Mouse (Mus musculus) MEL (cell line): Measurements from ENCODE around the gene Nrl. TPM values are rescaled to one million over a fixed set of nuclear protein-coding genes. Genes with fewer than 3 reads are reported as not detected.

Source experiments
- DNase-seq: peaks from one replicate; pipeline ENCODE4 v3.0.0; 2011; ENCODE audit warnings: low read depth, low spot score
- H3K27ac ChIP-seq: 2 replicates; pipeline ENCODE4 v1.5.1; 2012; ENCODE audit warnings: low read depth, mild to moderate bottlenecking, control low read depth, low read length, moderate library complexity; ENCODE audit not compliant: control insufficient read depth
- H3K27me3 ChIP-seq, 2 experiments: fragments of 150-350 bp in 1 of 2; sonication (generic) in 1 of 2; 2 replicates each; pipeline ENCODE4 v1.6.1; 2012; ENCODE audit warnings: low read length in 2 of 2, mild to moderate bottlenecking in 2 of 2, improper control_type of control experiment in 1 of 2, moderate library complexity in 1 of 2; ENCODE audit not compliant: insufficient read depth in 2 of 2, control insufficient read depth in 1 of 2
- H3K36me3 ChIP-seq, 2 experiments: 2 replicates each; pipeline ENCODE4 v1.6.1; 2012 to 2014; ENCODE audit warnings: low read length in 2 of 2, improper control_type of control experiment in 1 of 2, inconsistent platforms in 1 of 2, mild to moderate bottlenecking in 1 of 2; ENCODE audit not compliant: insufficient read depth in 2 of 2, control insufficient read depth in 1 of 2
- H3K4me1 ChIP-seq, 2 experiments: fragments of 150-350 bp in 1 of 2; sonication (generic) in 1 of 2; 2 replicates each; pipeline ENCODE4 v1.6.1; 2012; ENCODE audit warnings: low read length in 2 of 2, improper control_type of control experiment in 1 of 2, mild to moderate bottlenecking in 1 of 2; ENCODE audit not compliant: insufficient read depth in 2 of 2, control insufficient read depth in 1 of 2
- H3K4me3 ChIP-seq, 2 experiments: fragments of 150-350 bp in 1 of 2; sonication (generic) in 1 of 2; 2 replicates each; pipeline ENCODE4 v1.5.1; 2012; ENCODE audit warnings: low read depth in 2 of 2, low read length in 2 of 2, mild to moderate bottlenecking in 2 of 2, moderate library complexity in 2 of 2, control low read depth in 1 of 2, improper control_type of control experiment in 1 of 2; ENCODE audit not compliant: control insufficient read depth in 1 of 2, insufficient read depth in 1 of 2
- H3K79me2 ChIP-seq: 2 replicates; pipeline ENCODE4 v1.6.1; 2012; ENCODE audit warnings: mild to moderate bottlenecking, low read length, moderate library complexity; ENCODE audit not compliant: control insufficient read depth, poor library complexity, insufficient read depth
- H3K9ac ChIP-seq: 2 replicates; pipeline ENCODE4 v1.6.1; 2012; ENCODE audit warnings: low read depth, mild to moderate bottlenecking, control low read depth, low read length, moderate library complexity; ENCODE audit not compliant: control insufficient read depth, poor library complexity, severe bottlenecking
- H3K9me3 ChIP-seq: fragments of 150-350 bp; sonication (generic); replicated peaks from 2 replicates; pipeline ENCODE4 v1.6.1; 2012; ENCODE audit warnings: mild to moderate bottlenecking, low read length, improper control_type of control experiment, moderate library complexity; ENCODE audit not compliant: insufficient read depth
- E2F4 ChIP-seq: IDR thresholded peaks from 2 replicates; pipeline ENCODE4 v1.6.1; 2011; ENCODE audit warnings: low read depth, low read length, improper control_type of control experiment, borderline replicate concordance
- ELF1 ChIP-seq: IDR thresholded peaks from 2 replicates; pipeline ENCODE4 v1.6.1; 2014; ENCODE audit warnings: low read depth, mild to moderate bottlenecking, inconsistent platforms, low read length, improper control_type of control experiment, moderate library complexity
- EP300 ChIP-seq, 2 experiments: IDR thresholded peaks; 2 replicates each; pipeline ENCODE4 v1.6.1; 2011; ENCODE audit warnings: improper control_type of control experiment in 2 of 2, low read length in 2 of 2, low read depth in 1 of 2, mild to moderate bottlenecking in 1 of 2
- GATA1 ChIP-seq: IDR thresholded peaks from 2 replicates; pipeline ENCODE4 v1.6.1; 2011; ENCODE audit warnings: low read depth, low read length, improper control_type of control experiment
- MAFK ChIP-seq: IDR thresholded peaks from 2 replicates; pipeline ENCODE4 v1.6.1; 2011; ENCODE audit warnings: low read depth, mild to moderate bottlenecking, low read length, improper control_type of control experiment, borderline replicate concordance
- MYB ChIP-seq: IDR thresholded peaks from 2 replicates; pipeline ENCODE4 v1.6.1; 2011; ENCODE audit warnings: mild to moderate bottlenecking, low read depth, low read length, improper control_type of control experiment
- MYC ChIP-seq: IDR thresholded peaks from 2 replicates; pipeline ENCODE4 v1.6.1; 2011; ENCODE audit warnings: low read depth, mild to moderate bottlenecking, low read length, improper control_type of control experiment, moderate library complexity
- POLR2A ChIP-seq, 2 experiments: IDR thresholded peaks; 2 replicates each; pipeline ENCODE4 v1.6.1; 2011 to 2012; ENCODE audit warnings: low read length in 2 of 2, mild to moderate bottlenecking in 2 of 2, control low read depth in 1 of 2, improper control_type of control experiment in 1 of 2, low read depth in 1 of 2, moderate library complexity in 1 of 2; ENCODE audit not compliant: control insufficient read depth in 1 of 2, insufficient read depth in 1 of 2, poor library complexity in 1 of 2
- POLR2AphosphoS5 ChIP-seq: IDR thresholded peaks from 2 replicates; pipeline ENCODE4 v1.6.1; 2012; ENCODE audit warnings: low read depth, borderline replicate concordance, mild to moderate bottlenecking, inconsistent platforms, low read length, moderate library complexity, mixed read lengths
- RAD21 ChIP-seq: IDR thresholded peaks from 2 replicates; pipeline ENCODE4 v1.6.1; 2011; ENCODE audit warnings: mild to moderate bottlenecking, low read depth, low read length, improper control_type of control experiment
- SMC3 ChIP-seq: IDR thresholded peaks from 2 replicates; pipeline ENCODE4 v1.6.1; 2011; ENCODE audit warnings: low read depth, low read length, improper control_type of control experiment
- TBP ChIP-seq: IDR thresholded peaks from 2 replicates; pipeline ENCODE4 v1.8.0; 2011; ENCODE audit warnings: low read depth, low read length, improper control_type of control experiment
- TCF12 ChIP-seq: IDR thresholded peaks from 2 replicates; pipeline ENCODE4 v1.6.1; 2014; ENCODE audit warnings: low read depth, mild to moderate bottlenecking, inconsistent platforms, low read length, improper control_type of control experiment, moderate library complexity
- UBTF ChIP-seq: IDR thresholded peaks from 2 replicates; pipeline ENCODE4 v1.6.1; 2012; ENCODE audit warnings: low read depth, mild to moderate bottlenecking, inconsistent platforms, low read length, improper control_type of control experiment, moderate library complexity, borderline replicate concordance; ENCODE audit not compliant: insufficient read depth
- ZC3H11A ChIP-seq: IDR thresholded peaks from 2 replicates; pipeline ENCODE4 v1.6.1; 2012; ENCODE audit warnings: low read depth, mild to moderate bottlenecking, inconsistent platforms, low read length, improper control_type of control experiment
- ZKSCAN1 ChIP-seq: IDR thresholded peaks from 2 replicates; pipeline ENCODE4 v1.6.1; 2012; ENCODE audit warnings: low read depth, mild to moderate bottlenecking, inconsistent platforms, low read length, improper control_type of control experiment, moderate library complexity
- ZMIZ1 ChIP-seq: IDR thresholded peaks from 2 replicates; pipeline ENCODE4 v1.6.1; 2012; ENCODE audit warnings: low read depth, mild to moderate bottlenecking, inconsistent platforms, low read length, improper control_type of control experiment, moderate library complexity
- polyA plus RNA-seq, 2 experiments: library from polyadenylated mRNA; stranded (reverse) in 1 of 2; unstranded in 1 of 2; fragments of >175 nt in 1 of 2; fragments of >200 nt in 1 of 2; gene quantifications; 2 replicates each; pipeline versions ENCODE4 v1.2.1 to v1.2.4; 2012; ENCODE audit warnings: low replicate concordance in 2 of 2, low read depth in 1 of 2; ENCODE audit not compliant: insufficient read length in 2 of 2, insufficient read depth in 1 of 2, missing spikeins in 1 of 2
- total RNA-seq: library from RNA; depleted of rRNA; stranded (reverse); fragments of 300-350 nt; gene quantifications from 2 replicates; pipeline ENCODE4 v1.2.3, GENCODE M21; 2012

Gene Nrl
- total and polyA plus RNA-seq, 3 experiments, result not detected

GRCm38 (mm10) chr14:55550191-55550590 is 25.4 kb upstream of the Nrl start:
- no peak overlapping the region for H3K4me3 ChIP-seq
- no peaks in the 10 kb centered on the region for H3K79me2 ChIP-seq
- peaks cover 0 to 5% of the 10 kb centered on the region in 2 experiments; a peak in 2 of 4 replicates for H3K4me1 ChIP-seq
- H3K27me3 ChIP-seq, result no peaks in the 10 kb centered on the region
- H3K27ac ChIP-seq, result no peak overlapping the region
- no peak for DNase-seq
- TF ChIP-seq ELF1, result no peak
- TF ChIP-seq MYB, result no peak
- no peak for TF ChIP-seq POLR2A (IDR thresholded peaks at IDR 0.05; ENCODE audit: control insufficient read depth in 1 of 2, insufficient read depth in 1 of 2, low read depth in 1 of 2, low read length in 2 of 2, poor library complexity in 1 of 2)
- no peak for TF ChIP-seq SMC3
- no peak for TF ChIP-seq EP300 (IDR thresholded peaks at IDR 0.05; ENCODE audit: low read depth in 1 of 2, low read length in 2 of 2)
- no peak for TF ChIP-seq POLR2AphosphoS5
- no peak for TF ChIP-seq MYC
- TF ChIP-seq GATA1, result no peak
- no peak for TF ChIP-seq TBP
- no peaks in the 10 kb centered on the region for H3K9me3 ChIP-seq
- H3K9ac ChIP-seq, result no peak overlapping the region
- H3K36me3 ChIP-seq, result peaks cover 13 to 30% of the 10 kb centered on the region in 2 experiments

- Histone ChIP-seq H3K9me3 (no peaks in the 10 kb centered on the region), H3K27me3 (no peaks in the 10 kb centered on the region), H3K4me3 (no peak overlapping the region), H3K4me1 (peaks cover 8 to 16% of the 10 kb centered on the region in 2 experiments), H3K79me2 (peaks cover 15% of the 10 kb centered on the region), H3K27ac (no peak overlapping the region), H3K36me3 (peaks cover 16 to 32% of the 10 kb centered on the region in 2 experiments), H3K9ac (no peak overlapping the region)
- DNase-seq, result no peak
- no peak for TF ChIP-seq UBTF
- no peak for TF ChIP-seq ZKSCAN1
- no peak for TF ChIP-seq ZMIZ1
- no peak for TF ChIP-seq GATA1
- TF ChIP-seq MAFK, result no peak
- no peak for TF ChIP-seq ELF1
- no peak for TF ChIP-seq TCF12
- TF ChIP-seq E2F4, result no peak
- TF ChIP-seq RAD21, result no peak
- TF ChIP-seq POLR2AphosphoS5, result no peak
- no peak for TF ChIP-seq ZC3H11A
- TF ChIP-seq, all 39 proteins: peak for 0
Measured at GRCm38 (mm10) chr14:55544334-55544733, 19.6 kb upstream of the Nrl start.
